27 mouse cellular contexts compared by ENCODE assay signal in the genomic region with DNA sequence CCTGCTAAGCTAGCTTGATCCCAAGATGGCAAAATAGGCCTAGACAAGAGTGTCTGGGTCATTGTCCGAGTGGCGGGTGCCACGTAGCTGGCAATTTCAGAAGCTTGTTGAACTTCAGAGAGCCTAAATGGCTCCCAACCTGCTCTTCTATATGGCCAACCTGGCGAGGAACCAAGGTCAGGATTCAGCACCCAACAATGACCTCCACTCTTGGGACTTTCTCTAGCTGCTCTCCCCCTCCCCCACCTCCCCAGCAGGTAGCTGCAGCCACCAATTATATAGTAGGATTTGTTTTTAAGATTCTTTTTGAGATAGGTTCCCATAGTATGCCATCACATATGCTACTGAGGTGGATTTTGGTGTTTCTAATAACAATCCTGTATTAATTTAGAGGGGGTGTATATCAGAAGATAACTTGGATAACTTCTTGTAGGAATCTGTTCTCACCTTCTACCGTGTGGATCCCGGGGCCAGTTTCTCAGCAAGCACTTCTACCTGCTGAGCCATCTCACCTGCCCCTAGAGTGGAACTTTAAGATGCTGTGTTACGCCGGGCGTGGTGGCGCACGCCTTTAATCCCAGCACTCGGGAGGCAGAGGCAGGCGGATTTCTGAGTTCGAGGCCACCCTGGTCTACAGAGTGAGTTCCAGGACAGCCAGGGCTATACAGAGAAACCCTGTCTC.
"Had no signal": no experiment of that assay in that cellular context is flagged by ENCODE, and none has a peak within 500 bp of the region (broad histone marks: within the 10 kb centered on the region; RNA-seq: fewer than 3 reads in every experiment).

No protein-coding gene starts in this region.

- DNase-seq: gastrocnemius, postnatal 14 days; gastrocnemius, postnatal 36 days; heart, adult 11 months; heart, adult 2 months; heart, postnatal 10 days; heart, postnatal 4 days; kidney, adult 2 months; kidney, adult 9 months; kidney, postnatal 14 days; kidney, postnatal 36 days; layer of hippocampus, adult 9-11 months; layer of hippocampus, postnatal 36 days; left cerebral cortex, postnatal 4 days had no signal

- H3K4me2 ChIP-seq: heart, embryonic 12.5 days; hindbrain, embryonic 12.5 days; hindbrain, embryonic 14.5 days; intestine, embryonic 15.5 days; kidney, embryonic 15.5 days; limb, embryonic 13.5 days; limb, embryonic 15.5 days; liver, embryonic 12.5 days had no signal

- H3K27ac ChIP-seq: heart, adult 2 months; hindbrain, embryonic 10.5 days; hindbrain, embryonic 12.5 days; hindbrain, embryonic 14.5 days; intestine, embryonic 15.5 days; kidney, embryonic 15.5 days; kidney, postnatal 0 days; limb, embryonic 13.5 days had no signal

- ATAC-seq: hindbrain, embryonic 16.5 days; inflammation-experienced regulatory T-cells, adult 6 months; intestine, embryonic 15.5 days; intestine, postnatal 0 days had no signal

- H3K4me3 ChIP-seq: heart, adult 2 months; heart, embryonic 12.5 days; hindbrain, embryonic 10.5 days; hindbrain, embryonic 12.5 days; intestine, embryonic 15.5 days; kidney, embryonic 15.5 days; limb, embryonic 13.5 days; limb, embryonic 15.5 days; liver, embryonic 12.5 days had no signal

- H3K27me3 ChIP-seq: heart, embryonic 12.5 days; hindbrain, embryonic 12.5 days; intestine, embryonic 15.5 days; kidney, embryonic 15.5 days; limb, embryonic 13.5 days; limb, embryonic 15.5 days; liver, embryonic 12.5 days had no signal

- H3K9me3 ChIP-seq: heart, embryonic 12.5 days; hindbrain, embryonic 10.5 days; hindbrain, embryonic 12.5 days; intestine, embryonic 15.5 days; kidney, embryonic 15.5 days; limb, embryonic 13.5 days; limb, embryonic 15.5 days; liver, embryonic 12.5 days had no signal

- H3K9ac ChIP-seq: heart, embryonic 12.5 days; hindbrain, embryonic 12.5 days; hindbrain, embryonic 14.5 days; intestine, embryonic 15.5 days; kidney, embryonic 15.5 days; limb, embryonic 13.5 days; limb, embryonic 15.5 days; liver, embryonic 14.5 days had no signal

- H3K36me3 ChIP-seq: heart, embryonic 12.5 days; hindbrain, embryonic 10.5 days; hindbrain, embryonic 12.5 days; intestine, embryonic 15.5 days; kidney, embryonic 15.5 days; limb, embryonic 13.5 days; limb, embryonic 15.5 days; liver, embryonic 12.5 days had no signal

- H3K4me1 ChIP-seq: heart, embryonic 12.5 days; intestine, embryonic 15.5 days; limb, embryonic 15.5 days had no signal
